In genomic region chr15:5243036-5243958, GRCm38 (mm10) we compare ENCODE assay signal across 8 mouse cellular contexts. TPM values are rescaled to one million over a fixed set of nuclear protein-coding genes. Genes with fewer than 3 reads are reported as not detected.
A peak's percentile ranks its signal among the peaks of the same experiment; 100 is the strongest.
DNase-seq lines count a peak whose midpoint lies in the region; ATAC-seq and TF ChIP-seq lines count a peak whose summit lies in the region.

No protein-coding gene starts in this region.

- peak overlapping the region; percentile 100 for H3K4me2 ChIP-seq in embryonic facial prominence, embryonic 14.5 days (ENCODE audit: low read depth, low read length)
- peak overlapping the region; percentile 100 for H3K4me2 ChIP-seq in liver, embryonic 15.5 days

- peak overlapping the region; percentile 60 for H3K9ac ChIP-seq in embryonic facial prominence, embryonic 14.5 days (ENCODE audit: low read depth, low read length)
- H3K9ac ChIP-seq in liver, embryonic 15.5 days: peak overlapping the region; percentile 70

- no peaks in the 10 kb centered on the region for H3K36me3 ChIP-seq in testis, adult 2 months (ENCODE audit: control insufficient read depth, insufficient read depth, low read length)
- no peaks in the 10 kb centered on the region for H3K36me3 ChIP-seq in embryonic facial prominence, embryonic 14.5 days (ENCODE audit: control insufficient read depth, insufficient read depth, low read length)
- H3K36me3 ChIP-seq in hindbrain, embryonic 10.5 days: no peaks in the 10 kb centered on the region
- no peaks in the 10 kb centered on the region for H3K36me3 ChIP-seq in liver, embryonic 15.5 days (replicated peaks)

- H3K4me1 ChIP-seq in testis, adult 2 months (ENCODE audit: control insufficient read depth, insufficient read depth, low read length): peaks cover 25% of the 10 kb centered on the region
- peaks cover 16% of the 10 kb centered on the region; the same call in 1 of the 2 replicates for H3K4me1 ChIP-seq in embryonic facial prominence, embryonic 14.5 days (ENCODE audit: control insufficient read depth, insufficient read depth, low read length)
- H3K4me1 ChIP-seq in hindbrain, embryonic 10.5 days (replicated peaks): peaks cover 30% of the 10 kb centered on the region
- peaks cover 62% of the 10 kb centered on the region for H3K4me1 ChIP-seq in liver, embryonic 15.5 days (replicated peaks)

- no peaks in the 10 kb centered on the region for H3K27me3 ChIP-seq in testis, adult 2 months (ENCODE audit: control insufficient read depth, insufficient read depth, low read length)
- peaks cover 52% of the 10 kb centered on the region for H3K27me3 ChIP-seq in embryonic facial prominence, embryonic 14.5 days (replicated peaks; ENCODE audit: control insufficient read depth, insufficient read depth, low read length)
- H3K27me3 ChIP-seq in hindbrain, embryonic 10.5 days (ENCODE audit: insufficient read depth, poor library complexity, severe bottlenecking): peaks cover 75% of the 10 kb centered on the region
- H3K27me3 ChIP-seq in liver, embryonic 15.5 days: peaks cover 44% of the 10 kb centered on the region

- H3K9me3 ChIP-seq in embryonic facial prominence, embryonic 14.5 days (ENCODE audit: control insufficient read depth, low read length): no peaks in the 10 kb centered on the region
- no peaks in the 10 kb centered on the region for H3K9me3 ChIP-seq in hindbrain, embryonic 10.5 days
- no peaks in the 10 kb centered on the region for H3K9me3 ChIP-seq in liver, embryonic 15.5 days (replicated peaks)

- no peak for ATAC-seq in embryonic facial prominence, embryonic 14.5 days (ENCODE audit: low read depth)
- ATAC-seq in liver, embryonic 15.5 days (ENCODE audit: insufficient read depth): 0 out of 2 replicates have a peak, but pooled peaks have one; percentile 2

- DNase-seq in testis, postnatal 10 days (ENCODE audit: low spot score): no peak
- DNase-seq in embryonic facial prominence, embryonic 14.5 days (ENCODE audit: low spot score): no peak
- peak; percentile 28 for DNase-seq in hindbrain, embryonic 10.5 days (ENCODE audit: low spot score)
- peak; percentile 18 for DNase-seq in retina, embryonic 14.5 days (ENCODE audit: low spot score)
- no peak for DNase-seq in layer of hippocampus, adult 11-12 months (ENCODE audit: low spot score)
- DNase-seq in ovary, postnatal 14 days (ENCODE audit: low spot score): no peak

- H3K4me3 ChIP-seq in testis, adult 2 months (ENCODE audit: control insufficient read depth, low read depth, low read length): peak overlapping the region; percentile 90
- peak overlapping the region; percentile 62 for H3K4me3 ChIP-seq in embryonic facial prominence, embryonic 14.5 days (ENCODE audit: low read depth, low read length)
- peak overlapping the region; percentile 63 for H3K4me3 ChIP-seq in hindbrain, embryonic 10.5 days
- peak overlapping the region; percentile 78 for H3K4me3 ChIP-seq in liver, embryonic 15.5 days (replicated peaks)

- TF ChIP-seq CTCF in testis, adult 2 months (IDR thresholded peaks at IDR 0.05; ENCODE audit: control insufficient read depth, insufficient read depth, insufficient replicate concordance, low read depth, low read length): no peak

- TF ChIP-seq POLR2A in testis, adult 2 months (IDR thresholded peaks at IDR 0.05; ENCODE audit: control insufficient read depth, low read depth, low read length): no peak

- H3K27ac ChIP-seq in testis, adult 2 months (ENCODE audit: control insufficient read depth, insufficient read depth, low read depth, low read length): no peak overlapping the region
- H3K27ac ChIP-seq in embryonic facial prominence, embryonic 14.5 days (replicated peaks; ENCODE audit: low read depth, low read length): no peak overlapping the region
- 0 out of 2 replicates have a peak overlapping the region, but pooled peaks have one; percentile 50 for H3K27ac ChIP-seq in hindbrain, embryonic 10.5 days
- peak overlapping the region; percentile 55; the same call in 1 of the 2 replicates for H3K27ac ChIP-seq in liver, embryonic 15.5 days (replicated peaks)

- 4% methylated on average over 39 of the region's 40 CpGs for WGBS in embryonic facial prominence, embryonic 14.5 days
- 6% methylated on average over 40 of the region's 40 CpGs for whole genome bisulfite sequencing in hindbrain, embryonic 10.5 days
- WGBS in liver, embryonic 15.5 days (ENCODE audit: insufficient replicate concordance): 3% methylated on average over 40 of the region's 40 CpGs

RNA-seq across cellular contexts. Expression of gene Ptger4, which starts 0.7 kb away (rescaled TPM):
- polyA plus RNA-seq in testis, adult 2 months (2012; rRNA removed): 0.17 and 0.47 TPM in 2 replicates
- polyA plus RNA-seq in embryonic facial prominence, embryonic 14.5 days (2014; fragmentation: Nextera tagmentation; extraction: Ambion mirVana): 3.4 and 5.1 TPM in 2 replicates
- 0.61 and 1.4 TPM in 2 replicates for polyA plus RNA-seq in hindbrain, embryonic 10.5 days (2016; fragmentation: Nextera tagmentation; extraction: Ambion mirVana)
- 1.5 and 1.6 TPM in 2 replicates for polyA plus RNA-seq in liver, embryonic 15.5 days (2015; fragmentation: Nextera tagmentation; extraction: Ambion mirVana)

RNA-seq across cellular contexts. Expression of gene Ttc33, which starts 58.0 kb away (rescaled TPM):
- 4.4 and 4.7 TPM in 2 replicates for polyA plus RNA-seq in testis, adult 2 months (2012; rRNA removed)
- polyA plus RNA-seq in embryonic facial prominence, embryonic 14.5 days (2014; fragmentation: Nextera tagmentation; extraction: Ambion mirVana): 39.3 and 41.9 TPM in 2 replicates
- polyA plus RNA-seq in hindbrain, embryonic 10.5 days (2016; fragmentation: Nextera tagmentation; extraction: Ambion mirVana): 36.7 and 37.8 TPM in 2 replicates
- polyA plus RNA-seq in liver, embryonic 15.5 days (2015; fragmentation: Nextera tagmentation; extraction: Ambion mirVana): 13.5 and 15.7 TPM in 2 replicates

Comparison
In these comparisons a context has a peak if more than half of its experiments do, and no peak if none do; other contexts are left out.
1. H3K27ac ChIP-seq: peak in hindbrain, embryonic 10.5 days (single experiment) and liver, embryonic 15.5 days (single experiment); none in testis, adult 2 months (single experiment) and embryonic facial prominence, embryonic 14.5 days (single experiment).
2. DNase-seq: peak in hindbrain, embryonic 10.5 days (single experiment) and retina, embryonic 14.5 days (single experiment); none in testis, postnatal 10 days (single experiment), embryonic facial prominence, embryonic 14.5 days (single experiment), layer of hippocampus, adult 11-12 months (single experiment) and ovary, postnatal 14 days (single experiment).
3. Peak in every context shown above with its lines, with median percentiles within 50 percentile points of each other: H3K4me3 ChIP-seq.